Mouse (Mus musculus) mouse trophoblast stem cell (cell line): ENCODE data around the gene Foxred2.

Experiments used
- in situ Hi-C, 2 experiments: fragments of 300-500 bp; cut with MseI, MboI; formaldehyde crosslinking; loops; 2 replicates in 1 of 2; 3 replicates in 1 of 2; pipeline ENCODE4 v1.15.1; 2025

The Foxred2 gene

DNA sequence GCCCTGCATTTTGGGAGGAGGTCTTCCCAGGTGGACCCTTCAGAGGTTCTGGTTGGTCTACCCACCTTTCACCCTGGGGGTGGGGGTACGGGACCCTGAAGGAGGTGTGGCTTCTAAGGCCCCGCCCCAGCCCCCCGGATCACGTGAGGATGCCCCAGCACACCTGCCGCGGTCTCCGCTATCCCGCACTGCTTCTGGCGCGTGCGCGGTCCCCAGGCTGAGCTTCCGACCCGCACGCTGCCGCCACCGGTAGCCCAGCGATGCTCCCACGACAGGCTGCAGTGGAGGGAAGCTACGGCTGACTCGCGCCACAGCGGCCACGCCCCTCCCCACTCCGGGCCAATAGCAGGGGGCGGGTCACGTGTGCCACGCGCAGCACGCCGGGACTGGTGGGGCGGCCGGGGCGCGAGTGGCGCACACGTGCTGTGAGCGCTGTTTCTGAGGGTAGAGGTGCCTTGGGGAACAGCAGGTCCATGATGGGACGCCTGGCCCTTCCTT lies at the start of gene Foxred2:
Foxred2 (minus strand) TSS at position 319 of the 498 bp plus-strand sequence.
- in situ Hi-C loops, result no loop called here

- in situ Hi-C loops, result loop anchor here in 1 of 2 experiments (25.0 kb wide), 1 partner anchor 658 kb away; no protein-coding TSS in a partner anchor
Measured at GRCm38 (mm10) chr15:78003929-78004328, 47.4 kb upstream of the Foxred2 start.

DNA sequence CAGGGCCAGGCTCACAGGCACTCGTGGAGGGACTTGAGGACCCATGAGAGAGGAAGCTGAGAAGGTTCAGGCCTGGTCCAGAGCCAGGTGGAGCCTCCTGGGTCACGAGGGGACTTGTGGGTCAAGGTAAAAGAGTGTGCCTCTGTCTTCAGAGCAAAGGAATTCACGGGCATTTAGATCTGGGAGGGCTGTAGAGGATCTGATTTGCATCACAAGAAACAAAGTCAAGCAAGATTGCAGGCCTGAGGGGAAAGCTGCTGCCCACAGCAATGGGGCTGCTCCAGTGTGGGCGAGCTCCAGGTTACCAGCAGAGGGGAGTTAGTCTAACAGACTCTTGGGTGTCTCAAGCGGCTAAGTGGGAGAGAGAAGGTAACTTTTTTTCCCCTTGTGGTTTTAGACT lies 44.9 kb upstream of the Foxred2 start:
- in situ Hi-C loops, result loop anchor here in 1 of 2 experiments (25.0 kb wide), 1 partner anchor 661 kb away; no protein-coding TSS in a partner anchor

DNA sequence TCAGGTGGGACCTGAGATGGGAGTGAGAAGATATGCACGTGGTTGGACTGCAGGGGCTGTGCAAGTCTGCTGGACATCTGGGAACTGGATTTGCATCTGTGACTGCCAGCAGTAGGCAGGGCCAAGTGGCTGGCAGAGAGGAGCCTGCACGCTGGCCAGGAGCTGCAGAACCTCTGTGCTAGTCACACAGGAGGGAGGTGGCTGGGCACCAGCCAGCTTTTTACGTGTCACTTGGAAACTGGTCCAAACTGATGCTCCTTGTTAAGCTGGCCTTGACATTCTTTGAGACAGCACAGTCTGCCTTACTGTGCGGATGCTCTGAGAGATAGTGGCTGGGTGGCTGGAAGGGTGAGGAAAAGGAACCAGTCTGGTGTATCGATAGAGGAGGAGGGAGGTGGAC lies 32.0 kb upstream of the Foxred2 start:
- in situ Hi-C loops, result no loop called here

DNA sequence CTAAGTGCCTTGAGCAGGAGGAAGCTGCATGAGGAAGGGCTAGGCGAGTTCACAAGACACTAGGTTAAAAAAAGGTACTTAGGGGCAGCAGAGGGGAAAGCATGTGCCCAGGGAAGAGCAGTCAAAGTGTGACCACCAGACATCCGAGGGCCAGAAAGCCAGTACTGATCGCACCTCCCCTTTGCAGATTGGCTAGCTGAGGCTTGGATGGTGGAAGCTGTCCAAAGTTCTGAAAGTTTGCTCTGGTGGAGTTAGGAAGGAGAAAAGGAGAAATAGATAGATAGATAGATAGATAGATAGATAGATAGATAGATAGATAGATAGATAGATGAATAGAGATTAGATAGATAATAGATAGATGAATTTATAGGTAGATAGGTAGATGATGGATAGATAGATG lies 26.9 kb upstream of the Foxred2 start:
- in situ Hi-C loops, result no loop called here

DNA sequence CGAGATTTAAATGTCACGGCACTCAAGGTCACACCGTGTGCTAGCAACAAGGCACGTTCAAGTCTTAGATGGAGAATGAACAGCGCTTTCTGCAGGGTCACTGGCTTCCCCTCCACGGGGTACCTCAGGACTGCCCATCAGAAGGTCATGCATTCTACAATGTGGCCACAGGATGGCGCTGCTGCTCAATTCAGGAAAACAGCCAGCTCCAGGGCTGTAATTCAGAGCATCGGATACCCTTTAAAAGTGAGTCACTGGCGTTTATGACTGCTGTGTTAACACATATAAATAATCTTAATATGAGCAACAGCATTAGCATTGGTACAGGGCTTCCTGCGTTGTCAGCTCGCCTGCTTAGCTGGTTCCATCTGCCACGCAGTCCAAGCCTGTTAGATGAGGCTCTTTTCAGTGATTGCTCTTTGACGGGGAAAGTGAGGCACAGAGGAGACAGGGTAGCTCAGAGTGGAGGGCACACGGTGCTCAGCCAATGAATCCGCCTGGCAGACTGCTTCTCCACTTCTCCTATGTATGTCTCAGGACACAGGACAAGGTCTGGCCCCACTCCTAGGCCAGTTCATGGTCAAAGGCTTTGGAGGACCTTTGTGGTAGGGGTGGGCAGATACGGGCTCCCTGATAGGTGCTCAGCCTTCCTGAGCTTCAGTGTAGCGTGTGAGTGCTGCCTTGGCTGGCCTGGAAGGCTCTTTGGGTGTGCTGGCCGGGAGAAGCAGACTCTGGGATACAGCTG lies 25.8 kb upstream of the Foxred2 start:
- in situ Hi-C loops, result no loop called here

DNA sequence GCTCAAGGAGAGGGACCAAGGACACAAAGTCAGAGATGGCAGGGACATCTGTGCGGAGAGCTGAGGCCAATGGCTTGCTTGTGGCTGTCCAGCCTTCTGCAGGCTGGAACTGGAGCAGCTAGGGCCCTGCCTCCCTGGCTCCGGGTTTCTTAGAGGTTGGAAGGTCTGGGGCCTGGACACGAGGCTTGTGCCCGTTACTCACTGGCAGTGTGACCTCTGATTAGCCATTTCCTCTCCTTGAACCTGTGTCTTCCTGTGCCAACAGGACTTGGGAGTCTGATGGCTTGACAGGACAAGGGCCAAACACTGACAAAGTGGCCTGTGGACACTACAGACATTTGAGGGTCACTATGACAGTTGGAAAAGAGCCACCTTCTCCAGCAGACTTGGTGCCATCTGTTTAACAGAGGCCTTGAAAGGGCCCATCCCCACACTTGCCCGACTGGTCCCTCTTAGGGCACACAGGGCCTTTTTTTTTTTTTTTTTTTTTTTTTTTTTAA lies 24.7 kb upstream of the Foxred2 start:
- in situ Hi-C loops, result no loop called here

DNA sequence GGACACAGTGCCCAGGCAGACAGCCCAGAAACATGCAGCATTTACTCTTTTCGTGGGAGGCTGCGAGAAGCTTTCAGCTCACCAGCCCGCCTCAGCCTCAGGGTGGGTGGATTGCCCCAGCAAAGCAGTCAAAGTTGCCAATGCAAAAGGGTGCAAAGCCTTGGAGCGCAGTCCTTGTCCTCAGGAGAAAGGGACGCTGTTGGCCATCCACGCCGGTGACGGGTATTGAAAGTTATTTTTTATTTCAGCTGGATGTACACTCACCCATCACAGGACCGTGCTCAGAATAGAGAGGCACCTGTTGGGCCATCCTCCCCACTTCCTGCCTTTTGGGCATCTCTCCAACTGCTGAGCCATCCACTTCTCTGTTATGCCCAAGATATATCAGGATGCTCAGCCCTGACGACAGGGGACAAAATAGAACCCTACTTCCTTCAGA lies 22.9 kb upstream of the Foxred2 start:
- in situ Hi-C loops, result no loop called here

GRCm38 (mm10) chr15:77977663-77978062 lies 21.1 kb upstream of the Foxred2 start:
- in situ Hi-C loops, result no loop called here

DNA sequence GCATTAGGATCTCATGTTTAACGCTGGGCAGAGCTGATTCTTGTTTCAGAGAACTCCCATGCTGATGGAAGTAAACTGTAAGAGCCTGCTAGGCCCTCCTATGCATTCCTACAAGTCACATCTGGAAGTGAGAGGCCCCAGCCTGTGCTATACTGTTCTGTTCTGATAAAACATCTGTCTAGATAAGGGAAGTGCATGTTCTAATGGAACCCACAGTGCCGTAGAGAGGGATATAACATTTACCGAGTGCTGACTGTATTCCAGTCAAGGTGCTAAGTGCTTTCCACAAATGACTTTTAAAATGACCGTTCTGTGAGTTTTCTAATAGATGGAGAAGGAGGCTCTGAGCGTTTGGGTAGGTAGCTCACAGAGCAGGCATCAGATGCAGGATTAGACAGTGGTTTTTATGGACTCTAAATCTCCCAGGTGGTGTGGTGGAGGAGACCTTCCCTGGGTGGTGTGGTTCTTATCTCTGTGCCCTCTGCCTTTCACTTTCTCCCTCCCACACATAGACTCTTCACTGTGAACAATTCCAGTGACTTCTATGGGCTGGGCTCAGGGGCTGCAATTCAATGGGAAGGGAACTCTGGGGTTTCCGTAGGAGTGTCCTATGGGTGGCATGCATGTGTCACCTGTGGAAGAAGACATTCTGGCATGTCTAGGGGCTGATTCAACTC lies 17.8 kb upstream of the Foxred2 start:
- in situ Hi-C loops, result no loop called here

GRCm38 (mm10) chr15:77970470-77971292 lies 14.2 kb upstream of the Foxred2 start, which contains the start of gene Eif3d:
Eif3d (minus strand) TSS chr15:77970813.
- in situ Hi-C loops, result no loop called here

DNA sequence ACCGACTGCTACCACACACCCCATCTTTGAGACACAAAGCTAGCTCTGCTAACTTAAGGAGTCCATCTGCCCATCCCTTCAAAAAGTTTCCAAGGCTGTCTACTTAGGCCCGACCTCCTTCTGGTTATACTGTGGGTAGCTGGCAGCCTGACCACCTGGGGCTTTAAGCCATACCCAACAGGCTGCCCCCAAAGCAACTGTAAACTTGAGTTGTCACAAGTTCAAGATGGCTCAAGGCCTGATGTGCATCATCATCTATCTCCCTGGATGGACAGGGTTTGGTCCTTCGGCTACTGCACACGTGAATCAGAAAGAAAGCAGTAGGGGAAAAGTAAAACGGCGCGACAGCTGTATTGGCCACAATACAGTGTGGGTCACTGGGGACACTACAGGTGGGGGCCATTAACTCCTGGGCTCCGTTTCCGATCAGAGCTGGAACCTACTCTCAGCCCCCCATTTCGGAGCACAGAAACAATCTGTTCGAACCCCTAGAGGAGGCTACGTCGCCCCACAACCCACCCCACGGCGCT lies 13.5 kb upstream of the Foxred2 start:
- in situ Hi-C loops, result no loop called here

GRCm38 (mm10) chr15:77965117-77965528 lies 8.6 kb upstream of the Foxred2 start:
- in situ Hi-C loops, result no loop called here

GRCm38 (mm10) chr15:77962447-77962846 lies 5.9 kb upstream of the Foxred2 start:
- in situ Hi-C loops, result no loop called here

GRCm38 (mm10) chr15:77960693-77961092 lies 4.2 kb upstream of the Foxred2 start:
- in situ Hi-C loops, result no loop called here

DNA sequence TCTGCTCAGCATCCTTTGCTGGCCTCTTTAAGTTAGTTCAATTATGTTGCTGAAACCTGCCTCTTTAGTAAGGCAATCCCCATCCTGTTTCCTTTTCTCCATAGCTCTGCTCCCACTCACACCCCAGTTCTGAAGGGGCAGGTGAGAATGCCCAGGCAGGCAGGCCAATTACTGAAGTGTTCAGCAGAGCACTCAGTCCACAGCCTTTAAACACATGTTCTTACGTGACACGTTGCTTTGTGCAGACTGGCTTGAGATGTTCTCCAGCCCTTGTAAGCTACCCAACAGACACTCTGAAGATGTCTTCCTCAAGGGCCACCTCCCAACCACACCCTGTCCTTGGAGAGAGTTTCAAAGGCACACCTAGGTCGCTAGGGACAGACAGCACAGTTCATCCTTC lies 1.5 kb upstream of the Foxred2 start:
- in situ Hi-C loops, result no loop called here

GRCm38 (mm10) chr15:77957625-77958024 lies 1.1 kb upstream of the Foxred2 start:
- in situ Hi-C loops, result no loop called here

- in situ Hi-C loops, result no loop called here
Measured at GRCm38 (mm10) chr15:77955440-77956403, 800 bp downstream of the Foxred2 start.

- in situ Hi-C loops, result no loop called here
Measured at GRCm38 (mm10) chr15:77954362-77954761, 2.2 kb downstream of the Foxred2 start.

DNA sequence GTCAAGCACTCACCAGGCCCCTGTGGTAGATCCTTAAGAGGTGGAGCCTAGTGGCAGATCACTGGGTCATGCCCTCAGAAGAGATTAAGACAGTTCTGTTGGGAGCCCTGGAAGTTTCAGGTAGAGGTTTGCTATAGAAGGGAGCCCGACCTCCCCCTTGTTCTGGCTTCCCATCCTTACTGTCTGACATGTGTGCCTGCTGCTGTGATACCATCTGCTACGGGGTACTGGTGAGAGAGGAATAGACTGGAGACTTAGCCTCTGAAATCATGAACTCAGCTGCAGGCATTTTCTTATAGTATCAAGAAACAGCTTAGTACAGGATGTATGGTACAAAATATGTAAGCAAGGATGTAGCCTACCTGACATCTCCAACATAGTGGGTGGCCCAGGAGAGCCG lies 3.6 kb downstream of the Foxred2 start:
- in situ Hi-C loops, result no loop called here
